Mouse (Mus musculus): Measurements from ENCODE around the gene Gm5751. TPM values are rescaled to one million over a fixed set of nuclear protein-coding genes. Genes with fewer than 3 reads are reported as not detected.
"Not testable (repeated sequence)": the region's sequence is repeated elsewhere in the genome, so short reads cannot be mapped to it uniquely, and the experiment has no call there.

Gm5751 gene
- total RNA-seq (2022) = not detected

- DNase-seq (ENCODE audit: low spot score in 2 of 2) = not testable (repeated sequence)
Measured at GRCm38 (mm10) chrX:8873953-8874352, at the start of gene Gm5751. TSS of gene Gm5751 (plus strand) at chrX:8874253.

GRCm38 (mm10) chrX:8832043-8832442 is 42.0 kb upstream of the Gm5751 start:
- peak; percentile 2 to 4 for DNase-seq (ENCODE audit: low spot score in 2 of 2)

DNA sequence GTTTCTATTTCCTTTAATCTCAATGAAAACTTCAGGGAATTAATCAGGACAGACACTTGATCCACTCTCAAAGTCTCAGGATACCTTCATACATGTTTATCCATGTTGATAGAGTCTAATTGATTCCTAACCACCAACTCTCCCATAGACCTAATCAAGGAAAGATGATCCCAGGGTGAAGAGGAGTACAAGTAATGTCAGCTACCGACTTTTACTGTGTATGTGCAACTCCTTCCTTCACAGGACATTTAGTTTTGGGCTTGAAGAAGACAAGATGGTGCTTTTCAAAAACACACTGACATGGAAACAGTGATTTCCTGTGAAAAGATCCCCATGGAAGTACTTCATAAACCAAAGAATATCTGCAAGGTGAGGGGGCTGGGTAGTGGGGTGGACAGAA is 30.4 kb upstream of the Gm5751 start, which contains the start of gene Gm6592:
Gm6592 (plus strand) TSS at position 301 of the 400 bp plus-strand sequence.
- no peak for DNase-seq (ENCODE audit: low spot score in 2 of 2)

- DNase-seq (ENCODE audit: low spot score in 2 of 2) = no peak
Measured at GRCm38 (mm10) chrX:8852486-8852885, 21.6 kb upstream of the Gm5751 start.

DNA sequence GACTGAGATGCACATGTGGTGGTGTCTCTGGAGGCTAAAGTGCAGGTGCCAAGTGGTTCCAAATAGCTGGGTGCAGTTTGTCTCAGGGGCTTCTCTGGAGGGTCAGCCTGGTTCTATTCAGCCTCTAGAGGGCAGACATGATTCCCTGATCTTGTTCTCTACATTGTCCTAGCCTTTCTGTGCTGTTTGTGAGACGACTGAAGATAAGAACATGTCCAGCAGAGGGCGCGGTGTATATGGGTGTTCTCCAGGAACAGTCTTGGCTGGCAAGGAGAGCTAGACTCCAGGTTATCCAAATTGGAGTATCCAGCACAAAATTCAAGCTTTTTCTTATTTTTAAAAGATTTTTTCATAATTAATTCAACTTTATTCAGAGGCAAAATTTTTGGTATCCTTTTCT is 9.7 kb upstream of the Gm5751 start:
- peak; percentile 11 to 13 for DNase-seq (ENCODE audit: low spot score in 2 of 2)

DNA sequence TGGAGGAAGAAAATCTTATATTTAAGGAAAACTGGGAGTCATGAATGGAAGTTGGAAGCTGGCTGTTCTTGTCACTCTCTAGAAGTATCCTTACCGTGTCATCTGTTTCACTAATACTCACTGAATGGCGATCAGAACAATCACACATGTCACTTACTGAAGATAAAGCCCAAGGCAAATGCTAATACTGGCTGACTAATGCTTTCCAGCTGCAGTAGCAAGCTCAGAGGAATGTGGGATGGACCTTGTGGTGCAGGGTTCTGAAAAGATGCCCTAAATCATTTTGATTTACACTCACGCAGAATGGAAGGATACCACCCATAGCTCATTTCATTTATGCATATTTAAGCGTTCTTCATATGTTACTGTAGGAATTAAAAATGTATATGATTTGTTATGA is 10.3 kb downstream of the Gm5751 start:
- no peak for DNase-seq (ENCODE audit: low spot score in 2 of 2)

GRCm38 (mm10) chrX:8891975-8892342 is 17.9 kb downstream of the Gm5751 start:
- DNase-seq (ENCODE audit: low spot score in 2 of 2) = no peak

- DNase-seq (ENCODE audit: low spot score in 2 of 2) = peak; percentile 29 to 43
Measured at GRCm38 (mm10) chrX:8892343-8893155, 18.5 kb downstream of the Gm5751 start, which contains the start of gene B630019K06Rik. TSS of gene B630019K06Rik (plus strand) at chrX:8892382.

GRCm38 (mm10) chrX:8893182-8893651 is 19.2 kb downstream of the Gm5751 start:
- DNase-seq (ENCODE audit: low spot score in 2 of 2) = no peak

GRCm38 (mm10) chrX:8900823-8901222 is 26.8 kb downstream of the Gm5751 start:
- no peak for DNase-seq (ENCODE audit: low spot score in 2 of 2)

DNA sequence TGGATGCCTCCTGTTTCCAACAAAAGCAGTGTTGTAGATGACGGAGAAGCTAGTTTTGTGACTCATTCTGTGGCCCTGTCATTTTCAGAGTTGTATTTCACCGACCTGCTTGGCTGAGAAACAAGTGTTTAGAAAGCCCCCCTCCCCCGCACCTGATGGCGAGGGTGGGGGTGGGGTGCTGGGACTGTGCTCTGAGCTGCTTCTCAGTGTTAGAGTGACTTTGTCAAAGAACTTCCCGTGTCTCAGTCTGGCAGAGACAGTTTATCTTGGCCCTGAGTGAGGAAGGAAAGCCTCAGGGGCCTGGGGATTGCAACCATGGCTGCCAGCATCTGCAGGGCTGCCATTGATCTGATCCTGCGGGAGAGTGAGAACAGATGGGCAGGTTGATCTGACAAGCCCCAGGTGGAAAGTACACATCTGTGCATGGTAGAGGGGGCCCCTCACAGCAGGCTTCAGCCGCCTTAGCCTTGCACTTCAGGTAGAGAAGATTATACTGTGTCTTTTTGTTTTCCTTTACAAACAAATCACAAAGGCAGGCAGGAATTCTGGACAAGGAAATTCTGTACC is 27.9 kb downstream of the Gm5751 start:
- no peak for DNase-seq (ENCODE audit: low spot score in 2 of 2)

- no peak for DNase-seq (ENCODE audit: low spot score in 2 of 2)
Measured at GRCm38 (mm10) chrX:8921080-8921479, 47.0 kb downstream of the Gm5751 start.

DNA sequence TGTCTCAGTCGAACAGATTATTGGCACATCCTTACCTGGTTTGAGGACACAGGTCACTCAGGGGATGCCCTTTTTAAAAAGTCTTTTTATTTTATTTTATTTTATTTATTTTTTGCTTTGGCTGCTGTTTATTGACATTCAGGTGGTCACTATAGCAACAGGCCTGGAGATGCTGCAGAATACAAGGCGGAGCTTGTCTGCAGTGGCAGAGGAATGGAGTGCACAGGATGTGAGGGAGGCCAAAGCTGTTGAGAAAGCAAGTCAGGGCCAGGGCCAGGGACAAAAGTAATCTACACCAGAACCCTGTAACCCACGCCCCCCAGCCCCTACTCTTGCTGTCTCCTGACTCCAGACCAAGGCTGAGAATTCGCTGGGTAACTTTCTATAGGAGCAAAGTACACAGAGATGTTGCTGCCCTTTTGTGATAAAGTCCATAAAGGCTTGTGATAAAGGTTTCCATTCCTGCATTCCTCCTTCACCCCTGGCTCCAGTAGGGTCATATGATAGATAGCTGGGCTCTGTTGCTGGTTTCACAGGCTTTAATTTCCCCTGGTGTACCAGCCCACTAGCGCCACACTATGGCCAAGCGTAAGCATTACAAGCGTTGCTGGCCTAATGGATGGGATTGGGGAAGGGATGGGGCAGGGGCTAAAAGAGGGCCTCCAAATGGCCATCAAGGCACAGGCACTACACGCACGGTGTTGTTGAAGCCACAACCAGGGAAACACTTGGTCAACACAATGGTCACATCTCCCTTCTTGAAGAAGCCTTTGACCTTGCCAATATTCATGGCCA is 48.0 kb downstream of the Gm5751 start:
- no peak for DNase-seq (ENCODE audit: low spot score in 2 of 2)

- no peak for DNase-seq (ENCODE audit: low spot score in 2 of 2)
Measured at GRCm38 (mm10) chrX:8927308-8927707, 53.3 kb downstream of the Gm5751 start.

Other genes with a start within 250 kb of the Gm5751 start
- not detected for gene Ssxb8, start 183.4 kb upstream of the Gm5751 start, total RNA-seq (2022)
- not detected for gene Ssx9, start 125.8 kb upstream of the Gm5751 start, total RNA-seq (2022)
- not detected for gene Ssxb5, start 70.6 kb upstream of the Gm5751 start, total RNA-seq (2022)
- gene Gm6592, start 30.3 kb upstream of the Gm5751 start, total RNA-seq (2022) = not detected
- gene B630019K06Rik, start 18.1 kb downstream of the Gm5751 start, total RNA-seq (2022) = under 1 TPM in 3 of 4 experiments, not detected in 1; 0.21 to 0.45 (median 0.34) TPM
- gene Fthl17b, start 88.7 kb downstream of the Gm5751 start, total RNA-seq (2022) = not detected
- gene Fthl17c, start 102.3 kb downstream of the Gm5751 start, total RNA-seq (2022) = not detected
- gene Fthl17d, start 112.5 kb downstream of the Gm5751 start, total RNA-seq (2022) = not detected
- not detected for gene Fthl17e, start 159.2 kb downstream of the Gm5751 start, total RNA-seq (2022)
- gene Fthl17f, start 188.8 kb downstream of the Gm5751 start, total RNA-seq (2022) = not detected
- not detected for gene 4930402K13Rik, start 230.3 kb downstream of the Gm5751 start, total RNA-seq (2022)